Mouse (Mus musculus): ENCODE measurements around the gene Fignl1.
A peak's percentile ranks its signal among the peaks of the same experiment; 100 is the strongest.

The Fignl1 gene

GRCm38 (mm10) chr11:11763211-11763666 is 45.5 kb downstream of the Fignl1 start:
- DNase-seq: peak; percentile 42 to 44

- no peak for DNase-seq
Measured at GRCm38 (mm10) chr11:11758883-11759282, 49.9 kb downstream of the Fignl1 start.

DNA sequence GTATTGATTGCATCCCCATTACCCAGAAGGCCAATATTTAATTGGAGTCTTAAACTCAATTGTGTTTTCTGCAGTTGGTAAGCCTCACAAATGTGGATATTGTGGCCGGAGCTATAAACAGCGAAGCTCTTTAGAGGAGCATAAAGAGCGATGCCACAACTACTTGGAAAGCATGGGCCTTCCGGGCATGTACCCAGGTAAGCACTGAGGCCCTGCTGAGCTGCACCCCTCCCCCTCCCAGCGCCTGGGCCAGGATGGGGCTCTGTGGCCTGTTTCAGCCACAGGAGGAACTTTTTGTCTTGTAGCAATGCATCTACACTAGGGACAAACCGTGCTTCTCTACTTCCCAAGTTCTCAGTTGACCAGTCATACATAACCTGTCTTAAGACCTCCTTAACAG is 50.6 kb downstream of the Fignl1 start:
- no peak for DNase-seq

DNA sequence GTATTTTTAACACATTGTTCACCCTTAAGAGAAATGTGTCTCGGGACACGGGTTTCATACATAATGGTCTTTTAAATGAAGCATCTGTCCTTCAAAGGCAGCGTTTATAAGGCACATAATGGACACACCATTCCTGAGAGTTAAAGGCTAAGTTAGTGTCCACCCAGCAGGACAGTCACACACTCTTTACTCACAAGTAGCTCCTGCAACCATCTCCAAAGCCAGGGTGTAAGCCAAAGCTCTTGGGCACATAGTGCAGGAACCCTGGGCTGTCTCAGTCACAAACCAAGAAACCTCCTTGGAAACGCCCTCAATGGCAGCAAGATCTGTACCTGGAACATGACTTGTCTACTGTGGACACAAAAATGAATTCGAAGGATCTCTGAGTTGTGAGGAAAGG is 55.9 kb downstream of the Fignl1 start:
- no peak for DNase-seq

DNA sequence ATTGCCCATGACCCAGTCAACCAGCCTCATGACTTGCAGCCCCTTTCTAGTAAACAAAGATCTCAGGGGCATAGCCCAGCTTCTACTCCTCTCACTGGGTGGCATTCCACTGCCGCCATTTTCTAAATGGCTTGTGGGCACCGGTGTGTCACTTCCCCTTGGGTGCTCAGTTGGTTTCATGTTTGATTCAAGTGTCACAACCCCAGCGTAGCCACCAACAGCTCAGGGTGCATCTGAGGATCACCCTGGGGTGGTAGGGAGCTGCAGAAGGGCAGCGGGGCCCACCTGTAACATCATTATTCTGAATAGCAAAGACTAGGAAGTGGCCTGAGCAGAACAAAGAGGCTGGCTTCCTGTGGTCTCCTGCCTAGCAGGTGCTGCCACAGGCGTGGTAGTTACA is 57.7 kb downstream of the Fignl1 start:
- DNase-seq: no peak

DNA sequence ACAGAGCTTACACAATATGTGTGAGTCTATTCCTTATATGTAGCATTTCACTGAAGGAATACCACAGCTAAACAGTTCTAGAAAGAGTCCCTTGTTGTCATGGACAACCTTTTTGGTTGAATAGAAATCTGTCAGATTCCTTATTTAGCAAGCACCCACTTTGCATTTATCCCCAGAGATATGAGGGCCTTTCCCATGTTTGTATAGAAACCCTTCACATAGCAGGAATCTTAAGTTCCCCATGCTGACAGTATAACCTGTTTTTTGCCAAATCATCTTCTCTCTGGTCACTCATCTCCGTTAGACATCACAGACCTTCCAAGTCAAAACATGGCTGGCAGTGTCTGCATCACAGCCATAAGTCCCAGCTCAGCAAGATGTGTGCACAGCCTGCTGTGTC is 64.5 kb downstream of the Fignl1 start:
- DNase-seq: no peak

GRCm38 (mm10) chr11:11742626-11743025 is 66.1 kb downstream of the Fignl1 start:
- DNase-seq: peak in 1 of 2 experiments; percentile 66

DNA sequence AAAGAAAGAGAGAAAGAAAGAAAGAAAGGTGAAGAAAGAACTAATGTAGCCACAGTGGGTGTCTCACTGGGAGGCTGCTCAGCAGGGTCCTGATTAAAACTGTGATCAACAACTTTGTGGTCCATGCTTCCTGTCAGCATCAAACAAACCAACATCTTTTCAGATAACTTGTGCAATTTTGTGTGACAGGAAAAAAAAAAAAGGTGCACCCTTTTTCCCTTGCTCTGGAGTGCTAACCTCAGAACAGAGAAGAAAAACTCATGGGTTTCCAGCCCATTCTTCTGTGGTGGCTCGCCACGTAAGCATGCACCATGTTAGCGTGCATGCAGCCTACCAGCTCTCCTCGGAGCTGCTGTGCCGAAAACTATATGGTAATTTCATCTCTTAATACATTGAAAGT is 67.2 kb downstream of the Fignl1 start:
- no peak for DNase-seq

DNA sequence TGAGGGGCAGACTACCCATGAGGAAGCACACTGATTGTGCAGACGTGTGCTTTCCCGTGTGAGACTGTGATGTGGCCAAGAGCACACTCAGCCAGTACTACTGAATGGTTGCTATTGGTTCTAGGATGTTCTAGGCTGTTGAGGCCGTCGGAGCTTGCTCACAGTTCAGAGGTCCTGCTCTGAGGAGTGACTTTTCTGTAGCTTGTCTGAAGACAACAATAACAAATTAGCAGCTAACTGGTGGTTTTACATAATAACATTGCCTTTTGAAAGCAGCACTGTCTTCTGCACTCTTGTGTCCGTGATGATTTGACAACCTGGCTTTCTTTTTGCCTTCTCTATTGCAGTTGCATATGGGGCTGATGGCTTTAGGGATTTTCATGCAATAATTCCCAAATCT is 68.2 kb downstream of the Fignl1 start:
- DNase-seq: no peak

- DNase-seq: no peak
Measured at GRCm38 (mm10) chr11:11739054-11739453, 69.7 kb downstream of the Fignl1 start.

DNA sequence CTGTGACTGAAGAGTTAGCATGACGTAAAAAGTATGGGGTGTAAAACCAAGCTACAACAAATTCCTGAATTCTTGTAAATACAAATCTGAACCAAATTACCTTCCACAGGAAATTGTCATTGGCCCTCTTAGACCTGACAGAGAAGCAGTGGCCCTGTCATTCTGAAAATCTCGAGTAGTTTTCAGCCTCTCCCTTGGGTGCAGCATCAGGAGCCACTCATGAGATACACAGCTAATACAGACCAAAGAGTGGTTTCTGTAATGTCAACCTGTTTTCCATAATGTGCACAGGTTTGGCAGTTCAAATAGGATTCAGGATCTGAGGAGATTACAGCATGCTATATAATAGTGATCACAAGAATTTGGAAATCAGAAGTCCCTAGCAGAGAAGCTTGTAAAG is 71.2 kb downstream of the Fignl1 start:
- DNase-seq: no peak
